Mouse (Mus musculus): ENCODE results near the gene Cbr3.
A peak's percentile ranks its signal among the peaks of the same experiment; 100 is the strongest.

Gene Cbr3

GRCm38 (mm10) chr16:93711411-93712188 lies 28.6 kb downstream of the Cbr3 start, which contains the start of gene Dop1b:
Dop1b (plus strand) TSS chr16:93711904.
- peak; percentile 97 for DNase-seq (ENCODE audit: low read depth)

- DNase-seq (ENCODE audit: low read depth) = peak; percentile 19
Measured at GRCm38 (mm10) chr16:93712189-93712885, 29.3 kb downstream of the Cbr3 start.

- DNase-seq (ENCODE audit: low read depth) = no peak
Measured at GRCm38 (mm10) chr16:93712966-93713365, 30.0 kb downstream of the Cbr3 start.

- DNase-seq (ENCODE audit: low read depth) = no peak
Measured at GRCm38 (mm10) chr16:93714426-93714825, 31.4 kb downstream of the Cbr3 start.

- DNase-seq (ENCODE audit: low read depth) = no peak
Measured at GRCm38 (mm10) chr16:93715826-93716225, 32.8 kb downstream of the Cbr3 start.

GRCm38 (mm10) chr16:93717299-93717703 lies 34.3 kb downstream of the Cbr3 start:
- DNase-seq (ENCODE audit: low read depth) = no peak

GRCm38 (mm10) chr16:93721771-93722170 lies 38.8 kb downstream of the Cbr3 start:
- DNase-seq (ENCODE audit: low read depth) = no peak

GRCm38 (mm10) chr16:93722476-93722875 lies 39.5 kb downstream of the Cbr3 start:
- DNase-seq (ENCODE audit: low read depth) = no peak

- DNase-seq (ENCODE audit: low read depth) = no peak
Measured at GRCm38 (mm10) chr16:93725417-93726144, 42.6 kb downstream of the Cbr3 start.

- no peak for DNase-seq (ENCODE audit: low read depth)
Measured at GRCm38 (mm10) chr16:93726186-93726585, 43.2 kb downstream of the Cbr3 start.

GRCm38 (mm10) chr16:93728676-93729075 lies 45.7 kb downstream of the Cbr3 start:
- DNase-seq (ENCODE audit: low read depth) = no peak

- DNase-seq (ENCODE audit: low read depth) = no peak
Measured at GRCm38 (mm10) chr16:93729801-93730721, 47.0 kb downstream of the Cbr3 start.

- no peak for DNase-seq (ENCODE audit: low read depth)
Measured at GRCm38 (mm10) chr16:93731310-93731709, 48.3 kb downstream of the Cbr3 start.

- DNase-seq (ENCODE audit: low read depth) = no peak
Measured at GRCm38 (mm10) chr16:93732875-93733569, 50.0 kb downstream of the Cbr3 start.

GRCm38 (mm10) chr16:93739251-93739650 lies 56.2 kb downstream of the Cbr3 start:
- DNase-seq (ENCODE audit: low read depth) = no peak
